Mouse (Mus musculus) hindbrain, postnatal 0 days (tissue): ENCODE results near the gene Pigq. TPM values are rescaled to one million over a fixed set of nuclear protein-coding genes. Genes with fewer than 3 reads are reported as not detected.

Experiments used
- ATAC-seq: fragments of 200-750 bp; cut with Nextera tagmentation; 2 replicates; pipeline ENCODE4 v1.8.0; 2017; ENCODE audit warnings: mild to moderate bottlenecking, moderate TSS enrichment, moderate library complexity
- DNase-seq: peaks from one replicate; pipeline ENCODE4 v3.0.0-alpha.2; 2015; ENCODE audit warnings: low spot score
- H3K27ac ChIP-seq: fragments of 300-500 bp; sonication (generic); 2 replicates; pipeline ENCODE4 v1.5.1; 2014; ENCODE audit warnings: mild to moderate bottlenecking
- H3K27me3 ChIP-seq: fragments of 300-500 bp; sonication (generic); 2 replicates; pipeline ENCODE4 v1.6.1; 2014; ENCODE audit warnings: low read length, mixed read lengths; ENCODE audit not compliant: insufficient read depth
- H3K36me3 ChIP-seq: fragments of 300-500 bp; sonication (generic); 2 replicates; pipeline ENCODE4 v1.6.1; 2014; ENCODE audit warnings: low read length, mixed read lengths; ENCODE audit not compliant: insufficient read depth
- H3K4me1 ChIP-seq: fragments of 300-500 bp; sonication (generic); 2 replicates; pipeline ENCODE4 v1.6.1; 2014; ENCODE audit warnings: antibody characterized with exemption, low read length, mixed read lengths; ENCODE audit not compliant: insufficient read depth
- H3K4me2 ChIP-seq: fragments of 300-500 bp; sonication (generic); 2 replicates; pipeline ENCODE4 v1.6.1; 2014; ENCODE audit warnings: low read depth, mild to moderate bottlenecking, low read length, moderate library complexity, mixed read lengths
- H3K4me3 ChIP-seq: fragments of 300-500 bp; sonication (generic); 2 replicates; pipeline ENCODE4 v1.5.1; 2014; ENCODE audit warnings: low read length
- H3K9ac ChIP-seq: fragments of 300-500 bp; sonication (generic); replicated peaks from 2 replicates; pipeline ENCODE4 v1.6.1; 2014; ENCODE audit warnings: mild to moderate bottlenecking, low read length, moderate library complexity, mixed read lengths
- H3K9me3 ChIP-seq: fragments of 300-500 bp; sonication (generic); 2 replicates; pipeline ENCODE4 v1.6.1; 2016; ENCODE audit warnings: low read length, mixed read lengths
- CTCF ChIP-seq: IDR thresholded peaks from 2 replicates; pipeline ENCODE4 v1.5.1; 2016; ENCODE audit warnings: antibody characterized with exemption, control low read depth, low read depth
- WGBS: fragments of 180-500 bp; shearing (Covaris S2); extraction: QIAGEN DNeasy Blood & Tissue Kit; methylation state at CpG from one replicate; pipeline ENCODE4 v1.1.7; 2014; 5-methylcytosine and 5-hydroxymethylcytosine counted together
- polyA plus RNA-seq: library from polyadenylated mRNA; unstranded; fragments of >200 nt; fragmentation: Nextera tagmentation; extraction: Ambion mirVana; gene quantifications from 2 replicates; pipeline ENCODE4 v1.2.1, GENCODE M21; 2015
- total RNA-seq: library from RNA; depleted of rRNA; stranded (reverse); fragments of >200 nt; gene quantifications from 2 replicates; pipeline ENCODE4 v1.2.3, GENCODE M21; 2014

Gene Pigq
- total and polyA plus RNA-seq, 2 experiments from 2014 or later: 76.3 to 99.7 TPM

DNA sequence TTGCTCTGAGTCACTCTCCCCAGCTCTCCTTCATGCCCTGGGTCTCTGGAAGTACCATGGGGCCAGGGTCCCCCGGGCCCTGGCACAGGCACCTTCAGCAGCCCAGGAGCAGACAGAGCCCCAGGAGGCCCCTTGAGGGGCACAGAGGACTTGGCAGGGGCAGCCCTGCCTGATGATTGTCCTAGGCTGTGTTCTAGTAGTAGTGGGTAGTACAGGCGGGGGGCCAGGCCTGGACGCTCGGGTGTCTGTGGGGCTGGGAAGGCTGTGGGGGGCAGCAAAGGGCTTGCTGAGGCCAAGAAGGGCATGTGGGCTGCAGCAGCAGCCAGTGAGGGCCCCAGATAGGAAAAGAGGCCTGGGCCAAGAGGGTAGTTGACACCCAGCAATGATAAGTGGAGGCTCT lies 2.8 kb upstream of the Pigq start:
- Histone ChIP-seq H3K36me3 (no peaks in the 10 kb centered on the region), H3K27ac (no peak overlapping the region), H3K4me3 (no peak overlapping the region), H3K4me2 (no peak overlapping the region), H3K4me1 (no peaks in the 10 kb centered on the region), H3K9me3 (no peaks in the 10 kb centered on the region), H3K27me3 (peaks cover 7% of the 10 kb centered on the region; the same call in 1 of the 2 replicates), H3K9ac (no peak overlapping the region)
- ATAC-seq (no peak), DNase-seq (no peak)
- TF ChIP-seq CTCF: no peak
- 81% methylated on average over 4 of the region's 4 CpGs for WGBS

DNA sequence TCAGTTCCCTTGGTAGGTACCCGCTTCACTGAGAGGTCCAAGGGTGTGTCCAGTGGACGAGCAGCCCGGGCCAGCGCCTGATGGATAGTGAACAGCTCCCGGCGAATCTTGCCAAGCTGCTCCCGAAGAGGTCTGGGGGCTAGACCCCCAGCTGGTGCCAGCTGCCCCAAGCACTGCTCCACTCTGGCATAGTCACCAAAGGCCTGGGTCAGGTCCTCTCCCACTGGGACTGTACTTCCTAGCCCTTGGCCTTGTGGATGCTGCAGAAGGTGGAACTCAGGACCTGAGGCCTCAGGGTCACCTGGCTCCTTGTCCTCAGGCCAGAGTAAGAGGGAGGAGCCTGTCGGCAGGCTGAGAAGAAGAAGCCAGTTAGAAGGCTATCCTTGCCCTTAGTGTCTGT lies 2.2 kb upstream of the Pigq start:
- Histone ChIP-seq H3K4me3 (no peak overlapping the region), H3K4me1 (no peaks in the 10 kb centered on the region), H3K36me3 (no peaks in the 10 kb centered on the region), H3K9ac (no peak overlapping the region), H3K27me3 (peaks cover under 1% of the 10 kb centered on the region; the same call in 1 of the 2 replicates), H3K27ac (no peak overlapping the region), H3K4me2 (no peak overlapping the region), H3K9me3 (no peaks in the 10 kb centered on the region)
- DNase-seq (no peak), ATAC-seq (no peak)
- WGBS: 76% methylated on average over 8 of the region's 8 CpGs
- TF ChIP-seq CTCF: no peak

DNA sequence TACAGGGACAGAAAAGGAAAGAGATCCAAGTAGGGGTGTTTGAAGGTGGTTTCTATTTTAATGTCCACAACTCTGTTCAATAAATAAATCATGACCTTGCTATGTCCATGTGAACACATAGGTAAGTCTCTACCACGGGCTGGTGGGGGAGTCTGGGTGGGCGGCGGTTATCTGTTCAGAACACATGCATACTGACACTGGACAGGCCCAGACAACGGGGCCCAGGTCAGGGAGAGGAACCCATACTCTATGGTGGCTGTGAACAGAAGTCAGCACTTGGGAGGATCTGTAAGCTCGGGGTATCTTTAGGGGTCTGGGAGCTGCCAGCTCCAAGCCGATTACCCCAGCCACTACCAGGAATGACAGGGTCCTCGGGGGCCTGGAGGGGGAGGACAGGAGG lies 1.6 kb upstream of the Pigq start:
- DNase-seq (no peak), ATAC-seq (no peak)
- WGBS: 77% methylated on average over 7 of the region's 7 CpGs

DNA sequence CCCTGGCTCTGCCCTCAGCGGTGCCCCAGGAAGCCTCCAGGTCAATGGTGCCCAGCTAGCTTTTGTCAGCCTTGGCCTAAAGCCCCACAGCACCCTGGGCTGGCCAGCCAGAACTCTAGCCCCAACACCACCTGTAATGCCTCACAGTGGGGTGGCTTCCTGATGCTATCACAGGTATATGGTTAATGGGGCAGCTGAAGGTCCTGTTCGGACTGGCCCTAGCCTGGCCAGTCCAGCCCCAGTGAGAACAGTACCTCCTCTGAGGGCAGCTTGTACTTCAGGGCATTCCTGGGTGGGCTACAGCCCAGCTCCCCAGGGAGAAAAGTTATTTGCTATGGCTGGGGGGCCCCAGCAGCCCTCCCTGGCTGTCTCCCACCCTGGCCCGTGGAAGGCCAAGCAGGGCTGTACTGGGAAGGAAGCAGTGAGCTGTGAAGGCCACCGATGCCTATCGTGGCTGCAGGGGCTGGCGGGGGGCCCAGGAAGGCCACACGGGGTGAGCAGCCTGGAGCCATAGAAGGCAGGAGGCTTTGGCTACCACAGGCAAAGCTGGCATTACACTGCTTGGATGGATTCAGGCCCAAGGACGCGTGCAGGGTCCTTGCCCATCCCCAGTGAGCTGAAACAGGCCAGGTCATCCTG lies 900 bp upstream of the Pigq start:
- H3K4me2 ChIP-seq: no peak overlapping the region
- no peaks in the 10 kb centered on the region for H3K9me3 ChIP-seq
- no peak for ATAC-seq
- H3K9ac ChIP-seq: no peak overlapping the region
- 49% methylated on average over 9 of the region's 9 CpGs for WGBS
- no peak overlapping the region for H3K4me3 ChIP-seq
- H3K4me1 ChIP-seq: peaks cover 4% of the 10 kb centered on the region
- no peaks in the 10 kb centered on the region for H3K27me3 ChIP-seq
- H3K27ac ChIP-seq: no peak overlapping the region
- DNase-seq: no peak
- H3K36me3 ChIP-seq: no peaks in the 10 kb centered on the region
- no peak for TF ChIP-seq CTCF

More for the DNA sequence above, 1.6 kb upstream of the Pigq start:
- TF ChIP-seq CTCF: no peak
- H3K27ac ChIP-seq: no peak overlapping the region
- H3K4me1 ChIP-seq: no peaks in the 10 kb centered on the region
- no peak overlapping the region for H3K4me3 ChIP-seq
- no peaks in the 10 kb centered on the region for H3K9me3 ChIP-seq
- no peaks in the 10 kb centered on the region for H3K36me3 ChIP-seq
- no peak overlapping the region for H3K9ac ChIP-seq
- no peaks in the 10 kb centered on the region for H3K27me3 ChIP-seq
- no peak overlapping the region for H3K4me2 ChIP-seq

DNA sequence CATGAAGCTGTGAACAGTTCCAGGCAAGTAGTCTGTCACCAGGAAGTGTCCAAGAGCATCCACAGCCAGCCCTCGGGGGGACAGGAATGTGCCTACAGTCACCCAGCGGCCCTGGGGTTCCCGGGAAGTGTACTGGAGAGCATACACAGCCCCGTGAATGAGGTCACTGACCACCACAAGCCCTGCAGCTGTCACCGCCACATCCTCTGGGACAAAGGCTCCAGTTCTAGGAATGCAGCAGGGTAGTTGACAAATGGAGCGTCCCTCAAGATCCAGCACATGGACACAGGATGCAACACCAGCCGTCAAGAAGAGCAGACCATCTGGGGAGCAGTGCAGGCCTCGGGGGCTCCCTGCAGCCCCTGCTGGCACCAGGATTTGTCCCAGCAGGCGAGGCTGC lies 967 bp downstream of the Pigq start:
- Histone ChIP-seq H3K27ac (no peak overlapping the region), H3K4me2 (no peak overlapping the region), H3K9me3 (no peaks in the 10 kb centered on the region), H3K4me3 (no peak overlapping the region), H3K27me3 (no peaks in the 10 kb centered on the region), H3K36me3 (no peaks in the 10 kb centered on the region), H3K4me1 (peaks cover 5% of the 10 kb centered on the region), H3K9ac (no peak overlapping the region)
- DNase-seq: no peak
- no peak for ATAC-seq
- TF ChIP-seq CTCF: no peak
- WGBS: 70% methylated on average over 9 of the region's 9 CpGs

DNA sequence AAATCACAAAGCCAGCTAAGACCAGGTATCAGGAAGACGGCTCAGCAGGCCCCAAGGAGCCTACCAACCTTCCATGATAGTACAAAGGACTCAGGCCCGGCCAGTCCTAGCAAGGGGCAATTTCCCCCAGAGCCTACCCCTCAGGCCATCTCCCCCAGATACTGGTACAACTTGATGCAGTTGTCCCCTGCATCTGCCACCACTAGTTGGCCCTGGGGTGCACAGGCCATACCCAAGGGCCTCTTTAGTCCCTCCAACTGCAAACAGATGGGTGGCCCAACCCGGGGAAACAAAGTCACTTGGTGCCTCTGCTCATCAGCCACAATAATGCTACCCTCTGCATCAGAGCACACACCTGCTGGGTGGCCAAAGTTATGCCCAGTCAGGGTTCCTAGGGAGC lies 1.5 kb downstream of the Pigq start:
- ATAC-seq (no peak), DNase-seq (no peak)
- peaks cover 5% of the 10 kb centered on the region for H3K4me1 ChIP-seq
- H3K27ac ChIP-seq: no peak overlapping the region
- H3K4me3 ChIP-seq: no peak overlapping the region
- no peaks in the 10 kb centered on the region for H3K27me3 ChIP-seq
- no peaks in the 10 kb centered on the region for H3K9me3 ChIP-seq
- no peak for TF ChIP-seq CTCF
- no peak overlapping the region for H3K4me2 ChIP-seq
- H3K36me3 ChIP-seq: no peaks in the 10 kb centered on the region
- H3K9ac ChIP-seq: no peak overlapping the region
- whole genome bisulfite sequencing: 83% methylated on average over 3 of the region's 3 CpGs

DNA sequence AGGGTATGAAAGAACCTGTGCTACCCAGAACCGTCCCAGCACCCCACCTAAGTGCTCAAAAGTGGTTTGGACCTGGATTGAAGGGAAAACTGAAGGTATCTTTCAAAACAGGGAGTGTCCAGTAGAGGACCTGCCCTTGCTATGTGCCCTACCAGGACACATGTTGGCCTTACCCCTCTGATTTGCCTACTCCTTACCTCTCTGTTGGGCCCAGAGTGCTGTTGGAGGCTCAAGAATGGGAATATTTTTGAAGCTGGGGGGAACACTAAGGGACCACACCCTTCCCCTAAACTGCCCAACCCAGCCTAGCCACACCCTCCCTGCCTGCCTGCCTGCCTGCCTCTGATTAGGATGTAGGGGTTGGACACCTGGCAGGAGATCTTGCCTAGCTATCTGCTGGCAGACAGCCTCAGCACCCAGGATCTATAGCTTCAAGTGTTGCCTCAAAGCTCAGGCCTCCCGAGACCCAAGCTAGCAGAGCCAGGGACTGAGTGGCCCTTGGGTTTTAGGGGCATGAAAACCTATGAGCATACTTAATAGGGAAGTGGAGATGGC lies 2.1 kb downstream of the Pigq start:
- Histone ChIP-seq H3K4me1 (peaks cover 5% of the 10 kb centered on the region), H3K4me3 (no peak overlapping the region), H3K4me2 (no peak overlapping the region), H3K9me3 (no peaks in the 10 kb centered on the region), H3K36me3 (no peaks in the 10 kb centered on the region), H3K27me3 (no peaks in the 10 kb centered on the region), H3K9ac (peak overlapping the region; percentile 98; the same call in 1 of the 2 replicates), H3K27ac (no peak overlapping the region)
- ATAC-seq: no peak
- WGBS: 86% methylated on average over 2 of the region's 2 CpGs
- no peak for TF ChIP-seq CTCF
- DNase-seq: no peak
